Mouse (Mus musculus) spleen, adult 2 months (tissue): ENCODE results near the gene Hexa.

Experiments
- CTCF ChIP-seq: fragments of 200-500 bp; IDR thresholded peaks from 2 replicates; pipeline ENCODE4 v1.5.1; 2011; ENCODE audit warnings: mild to moderate bottlenecking, inconsistent platforms; ENCODE audit not compliant: insufficient read depth, insufficient read length, insufficient replicate concordance; ENCODE audit errors: extremely low read depth
- POLR2A ChIP-seq: fragments of 200-500 bp; IDR thresholded peaks from 2 replicates; pipeline ENCODE4 v1.6.1; 2011; ENCODE audit warnings: low read depth, low read length, inconsistent platforms

GRCm38 (mm10) chr9:59577844-59578504, 38.6 kb downstream of the Hexa start, which contains the start of gene Celf6:
- TF ChIP-seq POLR2A (no peak), CTCF (no peak)
